Mouse (Mus musculus) limb, embryonic 12.5 days (tissue): ENCODE results near the gene Rmi2. TPM values are rescaled to one million over a fixed set of nuclear protein-coding genes. Genes with fewer than 3 reads are reported as not detected.

Experiments
- ATAC-seq: fragments of 200-750 bp; cut with Nextera tagmentation; 2 replicates; pipeline ENCODE4 v1.8.0; 2017; ENCODE audit warnings: low read depth, moderate TSS enrichment; ENCODE audit not compliant: insufficient number of reproducible peaks, insufficient read depth, low FRiP score, low TSS enrichment
- H3K27ac ChIP-seq: fragments of 300-500 bp; sonication (generic); 2 replicates; pipeline ENCODE4 v1.5.1; 2016; ENCODE audit warnings: mild to moderate bottlenecking, moderate library complexity
- H3K27me3 ChIP-seq: fragments of 300-500 bp; sonication (generic); 2 replicates; pipeline ENCODE4 v1.6.1; 2016; ENCODE audit warnings: mild to moderate bottlenecking, moderate library complexity
- H3K36me3 ChIP-seq: fragments of 300-500 bp; sonication (generic); 2 replicates; pipeline ENCODE4 v1.6.1; 2016; ENCODE audit warnings: mild to moderate bottlenecking, moderate library complexity
- H3K4me1 ChIP-seq: fragments of 300-500 bp; sonication (generic); replicated peaks from 2 replicates; pipeline ENCODE4 v1.6.1; 2016
- H3K4me2 ChIP-seq: fragments of 300-500 bp; sonication (generic); 2 replicates; pipeline ENCODE4 v1.6.1; 2016; ENCODE audit warnings: mild to moderate bottlenecking, moderate library complexity
- H3K4me3 ChIP-seq: fragments of 300-500 bp; sonication (generic); replicated peaks from 2 replicates; pipeline ENCODE4 v1.5.1; 2016; ENCODE audit warnings: mild to moderate bottlenecking
- H3K9ac ChIP-seq: fragments of 300-500 bp; sonication (generic); replicated peaks from 2 replicates; pipeline ENCODE4 v1.6.1; 2016; ENCODE audit warnings: mild to moderate bottlenecking, moderate library complexity
- H3K9me3 ChIP-seq: fragments of 300-500 bp; sonication (generic); 2 replicates; pipeline ENCODE4 v1.6.1; 2016; ENCODE audit warnings: mild to moderate bottlenecking, moderate library complexity
- WGBS: fragments of 180-500 bp; shearing (Covaris S2); methylation state at CpG from one replicate; pipeline ENCODE4 v1.1.7; 2016; 5-methylcytosine and 5-hydroxymethylcytosine counted together
- polyA plus RNA-seq: library from polyadenylated mRNA; unstranded; fragments of >200 nt; fragmentation: Nextera tagmentation; extraction: Ambion mirVana; gene quantifications from 2 replicates; pipeline ENCODE4 v1.2.1, GENCODE M21; 2016

Gene Rmi2
- polyA plus RNA-seq, 1 experiment from 2014 or later: 5.1 TPM

DNA sequence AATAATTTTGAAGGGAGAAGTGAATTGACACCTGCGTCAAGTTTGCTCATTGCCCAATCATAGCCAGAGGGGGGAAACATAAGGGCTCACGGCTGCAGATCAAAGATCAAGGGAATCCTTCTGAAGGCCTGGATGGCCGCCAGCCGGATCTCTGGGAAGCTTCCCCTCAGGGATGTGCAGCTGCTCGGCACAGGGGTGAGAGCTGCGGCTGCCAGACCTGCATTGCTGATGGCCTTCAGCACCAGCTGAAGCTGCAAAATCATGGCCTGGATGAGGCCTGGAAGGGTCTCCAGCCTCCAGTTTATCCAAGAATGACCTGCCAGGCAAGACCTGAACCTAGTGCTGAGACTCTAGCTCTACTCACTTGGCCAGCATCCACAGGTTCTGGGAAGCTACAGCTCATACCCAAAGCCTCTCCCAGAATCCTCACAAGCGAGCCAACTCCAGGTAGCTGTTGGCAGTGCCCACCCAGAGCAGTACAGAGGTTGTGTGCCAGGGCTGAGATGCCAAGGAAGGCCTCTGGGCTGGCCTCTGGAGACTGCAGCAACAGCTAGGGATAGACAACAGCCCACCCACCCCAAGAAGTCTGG is 90.8 kb downstream of the Rmi2 start:
- Histone ChIP-seq H3K36me3 (no peaks in the 10 kb centered on the region), H3K27ac (peak overlapping the region; percentile 45; the same call in 1 of the 2 replicates), H3K9me3 (peaks cover 11% of the 10 kb centered on the region), H3K4me3 (no peak overlapping the region), H3K4me1 (no peaks in the 10 kb centered on the region; the same call in 1 of the 2 replicates), H3K9ac (no peak overlapping the region), H3K4me2 (no peak overlapping the region), H3K27me3 (no peaks in the 10 kb centered on the region)
- ATAC-seq: no peak
- WGBS: 28% methylated on average over 7 of the region's 7 CpGs

DNA sequence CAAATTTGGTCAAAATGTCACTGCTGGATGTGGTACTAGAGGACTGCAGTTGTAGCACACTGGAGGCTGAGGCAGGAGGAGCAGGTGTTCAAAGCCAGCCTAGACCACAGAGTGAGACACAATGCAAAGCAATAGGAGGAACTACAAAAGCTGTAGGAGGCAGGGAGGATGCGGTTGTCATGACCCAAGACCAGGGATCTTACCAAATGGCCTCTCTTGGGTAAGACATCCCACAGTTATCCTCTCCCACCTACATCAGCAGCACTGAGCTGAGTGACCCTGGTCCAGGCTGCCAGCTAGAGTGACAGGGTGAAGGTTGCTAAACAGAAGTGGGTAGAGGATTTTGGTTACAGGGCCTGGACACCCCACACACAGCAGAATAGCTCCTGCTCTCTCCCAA is 92.2 kb downstream of the Rmi2 start:
- Histone ChIP-seq H3K9ac (no peak overlapping the region), H3K27me3 (no peaks in the 10 kb centered on the region), H3K9me3 (peaks cover 14% of the 10 kb centered on the region), H3K36me3 (no peaks in the 10 kb centered on the region), H3K4me3 (no peak overlapping the region), H3K4me2 (no peak overlapping the region), H3K27ac (no peak overlapping the region), H3K4me1 (no peaks in the 10 kb centered on the region; the same call in 1 of the 2 replicates)
- 91% methylated on average over 1 of the region's 1 CpGs for WGBS
- ATAC-seq: no peak

DNA sequence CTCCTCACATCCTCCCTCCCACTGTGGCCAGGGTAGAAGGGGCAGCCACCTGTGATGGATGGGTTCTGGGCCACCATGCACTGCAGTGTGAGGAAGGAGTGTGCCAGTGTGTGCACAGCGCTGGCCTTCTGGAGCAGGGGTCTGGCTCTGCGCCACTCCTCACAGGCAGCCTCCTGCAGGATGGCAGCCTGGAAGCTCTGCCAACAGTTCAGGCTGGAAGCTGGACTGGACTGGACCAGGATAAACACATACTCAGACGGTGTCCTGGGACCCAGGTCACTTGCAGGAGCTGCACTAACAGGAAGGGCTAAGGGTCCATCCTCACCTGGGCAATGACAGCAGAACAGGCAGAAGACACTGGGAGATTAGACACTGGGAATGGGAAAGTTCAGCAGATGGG is 98.5 kb downstream of the Rmi2 start:
- Histone ChIP-seq H3K9ac (no peak overlapping the region), H3K4me2 (no peak overlapping the region), H3K4me1 (no peaks in the 10 kb centered on the region), H3K9me3 (peaks cover 14% of the 10 kb centered on the region), H3K27ac (no peak overlapping the region), H3K27me3 (no peaks in the 10 kb centered on the region), H3K4me3 (no peak overlapping the region), H3K36me3 (no peaks in the 10 kb centered on the region)
- ATAC-seq: no peak
- 90% methylated on average over 3 of the region's 3 CpGs for WGBS

- Histone ChIP-seq H3K4me2 (no peak overlapping the region), H3K27me3 (no peaks in the 10 kb centered on the region), H3K9ac (no peak overlapping the region), H3K27ac (no peak overlapping the region), H3K36me3 (no peaks in the 10 kb centered on the region), H3K4me1 (no peaks in the 10 kb centered on the region), H3K9me3 (peaks cover 14% of the 10 kb centered on the region), H3K4me3 (no peak overlapping the region)
- no peak for ATAC-seq
- WGBS: 100% methylated on average over 1 of the region's 1 CpGs
Observed at GRCm38 (mm10) chr16:10934047-10934446, 99.2 kb downstream of the Rmi2 start.

GRCm38 (mm10) chr16:10936700-10937319 is 102.0 kb downstream of the Rmi2 start:
- Histone ChIP-seq H3K4me2 (no peak overlapping the region), H3K9me3 (no peaks in the 10 kb centered on the region), H3K36me3 (no peaks in the 10 kb centered on the region), H3K4me1 (no peaks in the 10 kb centered on the region), H3K9ac (no peak overlapping the region), H3K4me3 (no peak overlapping the region), H3K27ac (no peak overlapping the region), H3K27me3 (no peaks in the 10 kb centered on the region)
- no peak for ATAC-seq
- WGBS: 54% methylated on average over 5 of the region's 5 CpGs

- H3K9ac ChIP-seq: no peak overlapping the region
- no peaks in the 10 kb centered on the region for H3K9me3 ChIP-seq
- ATAC-seq: no peak
- no peak overlapping the region for H3K4me3 ChIP-seq
- H3K4me1 ChIP-seq: no peaks in the 10 kb centered on the region
- no peaks in the 10 kb centered on the region for H3K36me3 ChIP-seq
- WGBS: 43% methylated on average over 11 of the region's 11 CpGs
- H3K27ac ChIP-seq: no peak overlapping the region
- no peak overlapping the region for H3K4me2 ChIP-seq
- H3K27me3 ChIP-seq: no peaks in the 10 kb centered on the region
Observed at GRCm38 (mm10) chr16:10937497-10937896, 102.6 kb downstream of the Rmi2 start.

GRCm38 (mm10) chr16:10939932-10940331 is 105.1 kb downstream of the Rmi2 start:
- WGBS: 92% methylated on average over 4 of the region's 4 CpGs
- no peak overlapping the region for H3K4me2 ChIP-seq
- H3K9ac ChIP-seq: no peak overlapping the region
- no peaks in the 10 kb centered on the region for H3K9me3 ChIP-seq
- H3K4me3 ChIP-seq: no peak overlapping the region
- no peaks in the 10 kb centered on the region for H3K27me3 ChIP-seq
- no peaks in the 10 kb centered on the region for H3K36me3 ChIP-seq
- no peaks in the 10 kb centered on the region for H3K4me1 ChIP-seq
- ATAC-seq: no peak
- no peak overlapping the region for H3K27ac ChIP-seq

DNA sequence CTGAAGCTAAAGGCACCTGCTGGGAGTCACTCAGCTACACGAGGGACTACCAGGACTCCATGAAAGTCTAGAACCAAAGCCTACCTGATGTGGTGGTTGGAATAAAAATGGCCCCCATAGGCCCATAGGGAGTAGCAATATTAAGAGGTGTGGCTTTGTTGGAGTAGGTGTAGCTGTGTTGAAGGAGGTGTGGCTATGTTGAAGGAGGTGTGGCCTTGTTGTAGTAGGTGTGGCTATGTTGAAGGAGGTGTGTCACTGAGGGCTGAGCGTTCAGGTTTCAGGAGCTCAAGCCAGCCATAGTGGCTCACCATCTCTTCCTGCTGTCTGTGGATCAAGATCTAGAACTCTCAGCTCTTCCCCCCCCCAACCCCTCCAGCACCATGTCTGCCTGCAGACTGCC is 105.8 kb downstream of the Rmi2 start:
- Histone ChIP-seq H3K36me3 (no peaks in the 10 kb centered on the region), H3K4me3 (no peak overlapping the region), H3K4me2 (no peak overlapping the region), H3K9ac (no peak overlapping the region), H3K4me1 (no peaks in the 10 kb centered on the region), H3K27me3 (no peaks in the 10 kb centered on the region), H3K9me3 (no peaks in the 10 kb centered on the region), H3K27ac (no peak overlapping the region)
- 80% methylated on average over 2 of the region's 2 CpGs for WGBS
- ATAC-seq: no peak

Other genes starting within 250 kb of the Rmi2 start
- gene Socs1, start 49.5 kb upstream of the Rmi2 start, polyA plus RNA-seq: 8.9 and 9.5 TPM in 2 replicates
- gene Tnp2, start 46.4 kb upstream of the Rmi2 start, polyA plus RNA-seq: not detected in 2 replicates
- gene Prm3, start 44.1 kb upstream of the Rmi2 start, polyA plus RNA-seq: not detected in 2 replicates
- not detected in 2 replicates for gene Prm2, start 38.9 kb upstream of the Rmi2 start, polyA plus RNA-seq
- 0.51 TPM in 1 of 2 replicates, not detected in the other for gene Prm1, start 29.2 kb upstream of the Rmi2 start, polyA plus RNA-seq
- gene Gm11172, start 22.1 kb upstream of the Rmi2 start, polyA plus RNA-seq: not detected in 2 replicates
- 40.3 and 46.6 TPM in 2 replicates for gene Snn, start 225.9 kb downstream of the Rmi2 start, polyA plus RNA-seq
- gene Litaf, start 231.1 kb downstream of the Rmi2 start, polyA plus RNA-seq: 103 TPM in 2 replicates